Mouse (Mus musculus): ENCODE data around the gene Inhbc.

DNA sequence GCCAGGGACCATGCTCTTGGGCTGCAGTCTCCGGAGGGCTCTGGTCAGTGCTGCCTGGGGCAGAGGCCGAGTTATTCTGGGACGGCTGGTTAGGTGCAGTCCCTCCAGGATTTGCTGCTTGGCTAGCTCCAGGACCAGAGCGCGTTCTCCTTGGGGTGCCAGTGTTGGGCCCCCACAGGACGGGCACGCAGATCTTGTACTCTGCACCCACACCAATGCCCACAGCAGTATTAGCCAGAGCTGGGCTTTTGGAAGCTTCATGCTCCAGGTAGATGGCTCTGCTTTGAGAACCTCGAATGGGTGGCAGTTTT, 19.0 kb downstream of the Inhbc start:
- no peak for TF ChIP-seq CTCF (IDR thresholded peaks at IDR 0.05; ENCODE audit: low read depth)
- TF ChIP-seq EP300 (IDR thresholded peaks at IDR 0.05; ENCODE audit: low read depth) = no peak

Data from heart, postnatal 0 days (tissue).